Mouse (Mus musculus) CH12.LX (cell line): Measurements from ENCODE around the gene Plekhj1. TPM values are rescaled to one million over a fixed set of nuclear protein-coding genes. Genes with fewer than 3 reads are reported as not detected.

Experiments
- DNase-seq: peaks from one replicate; pipeline ENCODE4 v3.0.0-alpha.2; 2013; ENCODE audit errors: extremely low read depth
- H3K27ac ChIP-seq: 2 replicates; pipeline ENCODE4 v1.5.1; 2012; ENCODE audit warnings: low read depth, mild to moderate bottlenecking, control low read depth, moderate library complexity; ENCODE audit not compliant: insufficient read depth
- H3K27me3 ChIP-seq: replicated peaks from 2 replicates; pipeline ENCODE3; 2012; ENCODE audit warnings: inconsistent platforms
- H3K36me3 ChIP-seq, 2 experiments: replicated peaks in 1 of 2; 2 replicates each; pipeline versions ENCODE3 to v1.6.1; 2012; ENCODE audit warnings: inconsistent platforms in 1 of 2, low read length in 1 of 2, mild to moderate bottlenecking in 1 of 2, mixed read lengths in 1 of 2, moderate library complexity in 1 of 2; ENCODE audit not compliant: control insufficient read depth in 1 of 2, insufficient read depth in 1 of 2
- H3K4me1 ChIP-seq, 2 experiments: 2 replicates each; pipeline ENCODE4 v1.6.1; 2012; ENCODE audit warnings: inconsistent platforms in 1 of 2, moderate library complexity in 1 of 2; ENCODE audit not compliant: insufficient read depth in 2 of 2, control insufficient read depth in 1 of 2
- H3K4me2 ChIP-seq: 2 replicates; pipeline ENCODE4 v1.6.1; 2012; ENCODE audit warnings: low read depth, mild to moderate bottlenecking, control low read depth; ENCODE audit not compliant: poor library complexity, insufficient read depth, severe bottlenecking
- H3K4me3 ChIP-seq, 3 experiments: fragments of 150-350 bp in 1 of 3; sonication (generic) in 1 of 3; replicated peaks in 1 of 3; 2 replicates each; pipeline versions ENCODE3 to v1.5.1; 2011 to 2012; ENCODE audit warnings: low read depth in 2 of 3, low read length in 2 of 3, mild to moderate bottlenecking in 2 of 3, moderate library complexity in 2 of 3, control low read depth in 1 of 3, improper control_type of control experiment in 1 of 3, inconsistent platforms in 1 of 3, mixed read lengths in 1 of 3; ENCODE audit not compliant: poor library complexity in 1 of 3
- H3K79me2 ChIP-seq: replicated peaks from 2 replicates; pipeline ENCODE4 v1.6.1; 2012; ENCODE audit warnings: mild to moderate bottlenecking, moderate library complexity; ENCODE audit not compliant: control insufficient read depth, poor library complexity, insufficient read depth, severe bottlenecking; ENCODE audit errors: extremely low read depth
- H3K9ac ChIP-seq: 2 replicates; pipeline ENCODE4 v1.6.1; 2012; ENCODE audit warnings: low read depth, mild to moderate bottlenecking, control low read depth, moderate library complexity; ENCODE audit not compliant: insufficient read depth
- H3K9me3 ChIP-seq: replicated peaks from 2 replicates; pipeline ENCODE3; 2012; ENCODE audit warnings: low read length, inconsistent platforms, mixed read lengths
- CHD2 ChIP-seq: IDR thresholded peaks from 2 replicates; pipeline ENCODE4 v1.6.1; 2011; ENCODE audit warnings: low read length, improper control_type of control experiment
- E2F4 ChIP-seq: IDR thresholded peaks from 2 replicates; pipeline ENCODE4 v1.6.1; 2011; ENCODE audit warnings: low read depth, low read length, improper control_type of control experiment; ENCODE audit not compliant: insufficient replicate concordance
- ELF1 ChIP-seq: IDR thresholded peaks from 2 replicates; pipeline ENCODE4 v1.6.1; 2014; ENCODE audit warnings: low read depth, mild to moderate bottlenecking, inconsistent platforms, low read length, improper control_type of control experiment
- GABPA ChIP-seq: IDR thresholded peaks from 2 replicates; pipeline ENCODE4 v1.6.1; 2012; ENCODE audit warnings: low read depth, low read length, improper control_type of control experiment, inconsistent platforms; ENCODE audit not compliant: insufficient replicate concordance
- HCFC1 ChIP-seq: IDR thresholded peaks from 2 replicates; pipeline ENCODE4 v1.6.1; 2012; ENCODE audit warnings: low read depth, mild to moderate bottlenecking, inconsistent platforms, low read length, improper control_type of control experiment
- IRF4 ChIP-seq: IDR thresholded peaks from 2 replicates; pipeline ENCODE4 v1.6.1; 2014; ENCODE audit warnings: low read depth, mild to moderate bottlenecking, inconsistent platforms, low read length, improper control_type of control experiment
- JUND ChIP-seq: conservative IDR thresholded peaks from 2 replicates; pipeline ENCODE4 v1.6.1; 2011; ENCODE audit warnings: low read depth, low read length, improper control_type of control experiment
- KAT2A ChIP-seq: IDR thresholded peaks from 2 replicates; pipeline ENCODE4 v1.6.1; 2012; ENCODE audit warnings: low read length, improper control_type of control experiment, inconsistent platforms; ENCODE audit not compliant: insufficient replicate concordance
- MAX ChIP-seq: IDR thresholded peaks from 2 replicates; pipeline ENCODE4 v1.6.1; 2011; ENCODE audit warnings: low read length, improper control_type of control experiment
- MAZ ChIP-seq: IDR thresholded peaks from 2 replicates; pipeline ENCODE4 v1.6.1; 2012; ENCODE audit warnings: low read depth, mild to moderate bottlenecking, inconsistent platforms, low read length, improper control_type of control experiment, moderate library complexity
- MYC ChIP-seq: IDR thresholded peaks from 2 replicates; pipeline ENCODE4 v1.6.1; 2011; ENCODE audit warnings: low read depth, mild to moderate bottlenecking, improper control_type of control experiment, low read length
- NELFE ChIP-seq: IDR thresholded peaks from 2 replicates; pipeline ENCODE4 v1.6.1; 2011; ENCODE audit warnings: low read depth, low read length, improper control_type of control experiment
- PAX5 ChIP-seq: IDR thresholded peaks from 2 replicates; pipeline ENCODE4 v1.6.1; 2012; ENCODE audit warnings: low read length, inconsistent platforms, mixed read lengths
- POLR2A ChIP-seq: IDR thresholded peaks from 2 replicates; pipeline ENCODE4 v1.6.1; 2011; ENCODE audit warnings: low read depth, mild to moderate bottlenecking, improper control_type of control experiment, low read length
- RCOR1 ChIP-seq: conservative IDR thresholded peaks from 2 replicates; pipeline ENCODE4 v1.6.1; 2012; ENCODE audit warnings: low read depth, mild to moderate bottlenecking, inconsistent platforms, low read length, improper control_type of control experiment
- SIN3A ChIP-seq: IDR thresholded peaks from 2 replicates; pipeline ENCODE4 v1.6.1; 2012; ENCODE audit warnings: low read length, improper control_type of control experiment, inconsistent platforms
- TBP ChIP-seq: conservative IDR thresholded peaks from 2 replicates; pipeline ENCODE4 v1.6.1; 2011; ENCODE audit warnings: low read depth, low read length, improper control_type of control experiment
- TCF12 ChIP-seq: IDR thresholded peaks from 2 replicates; pipeline ENCODE4 v1.6.1; 2014; ENCODE audit warnings: low read depth, mild to moderate bottlenecking, inconsistent platforms, low read length, improper control_type of control experiment
- USF1 ChIP-seq: IDR thresholded peaks from 2 replicates; pipeline ENCODE4 v1.6.1; 2014; ENCODE audit warnings: low read depth, mild to moderate bottlenecking, inconsistent platforms, low read length, improper control_type of control experiment
- ZC3H11A ChIP-seq: IDR thresholded peaks from 2 replicates; pipeline ENCODE4 v1.6.1; 2012; ENCODE audit warnings: low read depth, mild to moderate bottlenecking, inconsistent platforms, low read length, improper control_type of control experiment
- ZMIZ1 ChIP-seq: IDR thresholded peaks from 2 replicates; pipeline ENCODE4 v1.6.1; 2012; ENCODE audit warnings: low read depth, mild to moderate bottlenecking, inconsistent platforms, low read length, improper control_type of control experiment
- dilution Hi-C: fragments of 300-500 bp; cut with MboI; formaldehyde crosslinking; loops from 2 replicates; pipeline ENCODE4 v1.14.3; 2020; ENCODE audit warnings: low sequenced_read_pairs; ENCODE audit not compliant: extremely low pct_unique_long_range_greater_than_20kb, extremely low pct_ligation_motif_present
- in situ Hi-C: fragments of 300-500 bp; cut with MboI; formaldehyde crosslinking; loops from 3 replicates; pipeline ENCODE4 v1.14.3; 2019; ENCODE audit warnings: low sequenced_read_pairs, low pct_ligation_motif_present, low pct_unique_long_range_greater_than_20kb, mixed read lengths
- polyA plus RNA-seq: library from polyadenylated mRNA; unstranded; fragments of >175 nt; gene quantifications from 2 replicates; pipeline ENCODE4 v1.2.1, GENCODE M21; 2012; ENCODE audit warnings: low read depth; ENCODE audit not compliant: insufficient read length
- total RNA-seq, 2 experiments: library from RNA; depleted of rRNA; stranded (reverse); fragments of 300-350 nt in 1 of 2; fragments of >200 nt in 1 of 2; gene quantifications; 2 replicates each; pipeline ENCODE4 v1.2.3; 2012 to 2014

Plekhj1 gene
- total and polyA plus RNA-seq, 3 experiments: 63.4 to 123 (median 63.8) TPM

DNA sequence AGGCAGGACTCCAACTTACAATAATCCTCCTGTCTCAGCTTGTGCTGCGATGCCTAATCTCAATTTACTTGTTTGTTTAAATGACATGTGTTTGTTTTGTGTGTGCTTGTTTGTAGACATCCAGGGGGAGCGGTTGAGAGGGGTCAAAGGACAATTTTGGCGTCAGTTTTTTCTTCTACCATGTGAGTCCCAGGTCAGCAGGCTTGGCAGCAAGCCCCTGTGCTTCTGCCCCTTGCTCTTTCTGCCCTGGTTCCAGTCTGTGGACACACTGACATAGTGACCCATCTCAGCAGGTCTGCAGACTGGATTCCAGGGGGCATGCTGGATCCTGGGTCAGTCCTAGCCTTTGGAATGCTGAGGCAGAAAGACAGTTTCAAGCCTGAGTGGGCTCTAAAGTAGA is 21.0 kb upstream of the Plekhj1 start:
- in situ Hi-C loops: no loop called here
- Histone ChIP-seq H3K9me3 (no peaks in the 10 kb centered on the region), H3K9ac (no peak overlapping the region), H3K27me3 (no peaks in the 10 kb centered on the region), H3K27ac (no peak overlapping the region), H3K4me3 (no peak overlapping the region), H3K4me1 (peaks cover 2 to 15% of the 10 kb centered on the region in 2 experiments; a peak in 3 of 4 replicates), H3K4me2 (no peak overlapping the region), H3K36me3 (no peaks in the 10 kb centered on the region), H3K79me2 (no peaks in the 10 kb centered on the region)
- DNase-seq: no peak
- TF ChIP-seq MAX: no peak
- no peak for TF ChIP-seq MYC
- TF ChIP-seq IRF4: no peak
- TF ChIP-seq RCOR1: no peak
- no peak for TF ChIP-seq ZMIZ1
- TF ChIP-seq CHD2: no peak
- TF ChIP-seq GABPA: no peak
- no peak for TF ChIP-seq ZC3H11A
- no peak for TF ChIP-seq PAX5
- dilution Hi-C loops: no loop called here

DNA sequence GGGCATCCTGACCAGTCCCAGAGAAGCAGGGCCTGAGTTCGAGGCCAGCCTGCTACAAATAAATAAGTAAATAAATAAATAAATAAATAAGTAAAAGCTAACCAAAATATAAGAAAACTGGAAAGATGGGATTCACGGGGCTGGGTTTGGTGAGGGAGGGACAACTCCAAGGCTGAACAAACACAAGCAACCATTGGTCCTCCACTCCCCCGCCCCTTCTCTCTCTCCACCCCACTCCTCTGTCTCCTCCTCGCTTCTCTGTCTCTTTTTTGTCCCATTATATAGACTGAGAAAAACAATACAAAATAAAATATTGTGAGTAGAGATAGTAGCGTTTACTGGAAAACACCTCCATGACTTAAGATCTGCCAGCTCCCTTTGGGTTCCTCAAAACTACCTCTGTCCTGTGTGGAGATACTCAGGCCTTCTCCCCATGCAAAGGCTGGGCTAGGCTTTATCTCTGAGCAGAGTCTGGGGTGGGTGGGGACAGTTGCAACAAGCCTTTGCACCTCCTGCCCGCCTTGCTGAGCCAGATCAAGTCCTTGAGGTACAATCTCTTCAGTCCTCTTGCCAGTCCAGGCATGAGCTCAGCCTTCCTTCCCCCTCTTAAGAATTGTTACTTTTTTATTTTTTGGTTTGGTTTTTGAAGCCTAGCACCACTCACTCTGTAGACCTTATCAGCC is 20.3 kb upstream of the Plekhj1 start:
- H3K36me3 ChIP-seq: no peaks in the 10 kb centered on the region
- no peaks in the 10 kb centered on the region for H3K9me3 ChIP-seq
- H3K4me2 ChIP-seq: no peak overlapping the region
- no peak for DNase-seq
- TF ChIP-seq MAX (no peak), PAX5 (no peak), USF1 (no peak), E2F4 (no peak), POLR2A (no peak), MAZ (no peak), HCFC1 (no peak), TCF12 (no peak), NELFE (no peak), JUND (no peak), ZC3H11A (no peak), ELF1 (no peak), TBP (no peak), SIN3A (no peak), KAT2A (no peak)
- H3K27me3 ChIP-seq: no peaks in the 10 kb centered on the region
- peaks cover 2 to 9% of the 10 kb centered on the region in 2 experiments; a peak in 3 of 4 replicates for H3K4me1 ChIP-seq
- H3K79me2 ChIP-seq: no peaks in the 10 kb centered on the region
- H3K9ac ChIP-seq: no peak overlapping the region
- H3K4me3 ChIP-seq: no peak overlapping the region
- H3K27ac ChIP-seq: no peak overlapping the region
- dilution Hi-C loops: no loop called here
- in situ Hi-C loops: no loop called here
